Mouse (Mus musculus) cerebellum, adult 18-20 months (tissue): ENCODE measurements around the gene Pgf.

Experiments used
- DNase-seq, 2 experiments: peaks; one replicate each; pipeline ENCODE4 v3.0.0; 2021

Pgf gene

DNA sequence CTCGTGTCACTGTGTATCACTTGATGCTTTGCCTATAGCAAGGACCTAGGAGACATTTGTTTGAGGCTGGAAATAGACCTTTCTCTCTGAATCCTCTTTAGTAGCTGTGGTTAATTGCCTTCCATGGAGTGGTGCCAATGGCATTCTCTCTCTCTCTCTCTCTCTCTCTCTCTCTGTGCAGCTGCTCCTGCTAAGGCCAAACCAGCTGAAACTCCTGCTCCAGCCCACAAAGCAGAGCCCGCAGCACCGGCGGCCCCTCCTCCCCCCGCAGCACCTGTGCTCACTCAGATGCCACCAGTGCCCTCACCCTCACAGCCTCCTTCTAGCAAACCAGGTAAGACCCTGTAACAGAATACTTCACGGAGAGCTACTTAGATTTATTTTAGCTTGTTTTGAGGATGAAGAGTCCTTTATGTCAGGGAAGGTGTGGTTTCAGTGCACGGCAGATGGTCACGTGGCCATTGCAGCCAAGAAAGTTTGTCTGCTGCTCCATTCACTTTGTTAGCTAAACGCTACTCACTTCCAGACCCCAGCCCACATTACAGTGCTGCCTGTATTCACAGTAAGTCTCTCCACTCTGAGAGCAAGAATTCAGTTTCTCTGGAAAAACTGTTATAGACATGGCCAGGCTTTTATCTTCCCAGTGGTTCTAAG is 55.7 kb downstream of the Pgf start:
- no peak for DNase-seq
